Mouse (Mus musculus) hindbrain, postnatal 0 days (tissue): ENCODE results near the gene Cct8. TPM values are rescaled to one million over a fixed set of nuclear protein-coding genes. Genes with fewer than 3 reads are reported as not detected.
A peak's percentile ranks its signal among the peaks of the same experiment; 100 is the strongest.

Experiments
- ATAC-seq: fragments of 200-750 bp; cut with Nextera tagmentation; 2 replicates; pipeline ENCODE4 v1.8.0; 2017; ENCODE audit warnings: mild to moderate bottlenecking, moderate TSS enrichment, moderate library complexity
- DNase-seq: peaks from one replicate; pipeline ENCODE4 v3.0.0-alpha.2; 2015; ENCODE audit warnings: low spot score
- H3K27ac ChIP-seq: fragments of 300-500 bp; sonication (generic); 2 replicates; pipeline ENCODE4 v1.5.1; 2014; ENCODE audit warnings: mild to moderate bottlenecking
- H3K27me3 ChIP-seq: fragments of 300-500 bp; sonication (generic); 2 replicates; pipeline ENCODE4 v1.6.1; 2014; ENCODE audit warnings: low read length, mixed read lengths; ENCODE audit not compliant: insufficient read depth
- H3K36me3 ChIP-seq: fragments of 300-500 bp; sonication (generic); 2 replicates; pipeline ENCODE4 v1.6.1; 2014; ENCODE audit warnings: low read length, mixed read lengths; ENCODE audit not compliant: insufficient read depth
- H3K4me1 ChIP-seq: fragments of 300-500 bp; sonication (generic); 2 replicates; pipeline ENCODE4 v1.6.1; 2014; ENCODE audit warnings: antibody characterized with exemption, low read length, mixed read lengths; ENCODE audit not compliant: insufficient read depth
- H3K4me2 ChIP-seq: fragments of 300-500 bp; sonication (generic); 2 replicates; pipeline ENCODE4 v1.6.1; 2014; ENCODE audit warnings: low read depth, mild to moderate bottlenecking, low read length, moderate library complexity, mixed read lengths
- H3K4me3 ChIP-seq: fragments of 300-500 bp; sonication (generic); 2 replicates; pipeline ENCODE4 v1.5.1; 2014; ENCODE audit warnings: low read length
- H3K9ac ChIP-seq: fragments of 300-500 bp; sonication (generic); replicated peaks from 2 replicates; pipeline ENCODE4 v1.6.1; 2014; ENCODE audit warnings: mild to moderate bottlenecking, low read length, moderate library complexity, mixed read lengths
- H3K9me3 ChIP-seq: fragments of 300-500 bp; sonication (generic); 2 replicates; pipeline ENCODE4 v1.6.1; 2016; ENCODE audit warnings: low read length, mixed read lengths
- CTCF ChIP-seq: IDR thresholded peaks from 2 replicates; pipeline ENCODE4 v1.5.1; 2016; ENCODE audit warnings: antibody characterized with exemption, control low read depth, low read depth
- WGBS: fragments of 180-500 bp; shearing (Covaris S2); extraction: QIAGEN DNeasy Blood & Tissue Kit; methylation state at CpG from one replicate; pipeline ENCODE4 v1.1.7; 2014; 5-methylcytosine and 5-hydroxymethylcytosine counted together
- polyA plus RNA-seq: library from polyadenylated mRNA; unstranded; fragments of >200 nt; fragmentation: Nextera tagmentation; extraction: Ambion mirVana; gene quantifications from 2 replicates; pipeline ENCODE4 v1.2.1, GENCODE M21; 2015
- total RNA-seq: library from RNA; depleted of rRNA; stranded (reverse); fragments of >200 nt; gene quantifications from 2 replicates; pipeline ENCODE4 v1.2.3, GENCODE M21; 2014

Gene Cct8
- total and polyA plus RNA-seq, 2 experiments from 2014 or later, result 91.4 to 343 TPM

- ATAC-seq (no peak), DNase-seq (no peak)
- no peak for TF ChIP-seq CTCF
- Histone ChIP-seq H3K9ac (no peak overlapping the region), H3K4me1 (no peaks in the 10 kb centered on the region), H3K9me3 (no peaks in the 10 kb centered on the region), H3K4me2 (no peak overlapping the region), H3K27me3 (no peaks in the 10 kb centered on the region), H3K4me3 (no peak overlapping the region), H3K27ac (no peak overlapping the region), H3K36me3 (peaks cover 77% of the 10 kb centered on the region)
- WGBS, result 88% methylated on average over 2 of the region's 2 CpGs
Observed at GRCm38 (mm10) chr16:87488605-87489004, 7.1 kb downstream of the Cct8 start.

- Histone ChIP-seq H3K27me3 (no peaks in the 10 kb centered on the region), H3K4me1 (no peaks in the 10 kb centered on the region), H3K9ac (no peak overlapping the region), H3K4me3 (no peak overlapping the region), H3K9me3 (no peaks in the 10 kb centered on the region), H3K36me3 (peaks cover 78% of the 10 kb centered on the region), H3K27ac (no peak overlapping the region), H3K4me2 (no peak overlapping the region)
- ATAC-seq, result no peak
- no peak for DNase-seq
- 94% methylated on average over 5 of the region's 5 CpGs for whole genome bisulfite sequencing
- TF ChIP-seq CTCF, result no peak
Observed at GRCm38 (mm10) chr16:87486739-87487138, 8.9 kb downstream of the Cct8 start.

GRCm38 (mm10) chr16:87484367-87484766 lies 11.3 kb downstream of the Cct8 start:
- no peaks in the 10 kb centered on the region for H3K4me1 ChIP-seq
- DNase-seq (no peak), ATAC-seq (no peak)
- H3K4me3 ChIP-seq, result no peak overlapping the region
- 93% methylated on average over 5 of the region's 5 CpGs for WGBS
- TF ChIP-seq CTCF, result no peak
- H3K36me3 ChIP-seq, result peaks cover 62% of the 10 kb centered on the region
- H3K27me3 ChIP-seq, result no peaks in the 10 kb centered on the region
- H3K27ac ChIP-seq, result no peak overlapping the region
- H3K9ac ChIP-seq, result no peak overlapping the region
- H3K4me2 ChIP-seq, result no peak overlapping the region
- no peaks in the 10 kb centered on the region for H3K9me3 ChIP-seq

- Histone ChIP-seq H3K27me3 (no peaks in the 10 kb centered on the region), H3K36me3 (peaks cover 60% of the 10 kb centered on the region), H3K9ac (no peak overlapping the region), H3K4me3 (no peak overlapping the region), H3K4me2 (no peak overlapping the region), H3K9me3 (no peaks in the 10 kb centered on the region), H3K4me1 (no peaks in the 10 kb centered on the region), H3K27ac (no peak overlapping the region)
- WGBS, result 86% methylated on average over 4 of the region's 4 CpGs
- DNase-seq, result no peak
- TF ChIP-seq CTCF, result no peak
- no peak for ATAC-seq
Observed at GRCm38 (mm10) chr16:87470579-87470978, 25.1 kb downstream of the Cct8 start.

GRCm38 (mm10) chr16:87458752-87459151 lies 36.9 kb downstream of the Cct8 start:
- ATAC-seq (no peak), DNase-seq (no peak)
- no peak for TF ChIP-seq CTCF
- Histone ChIP-seq H3K36me3 (peaks cover 18% of the 10 kb centered on the region; the same call in 1 of the 2 replicates), H3K27ac (no peak overlapping the region), H3K4me3 (no peak overlapping the region), H3K9me3 (no peaks in the 10 kb centered on the region), H3K4me1 (peaks cover 7% of the 10 kb centered on the region), H3K27me3 (no peaks in the 10 kb centered on the region), H3K4me2 (no peak overlapping the region), H3K9ac (no peak overlapping the region)
- 98% methylated on average over 3 of the region's 3 CpGs for WGBS

- ATAC-seq, result peak; percentile 77; the same call in 1 of the 2 replicates
- Histone ChIP-seq H3K9ac (peak overlapping the region; percentile 82), H3K27ac (peak overlapping the region; percentile 91), H3K9me3 (no peaks in the 10 kb centered on the region), H3K36me3 (no peaks in the 10 kb centered on the region; the same call in 1 of the 2 replicates), H3K4me2 (peak overlapping the region; percentile 94), H3K4me3 (peak overlapping the region; percentile 97), H3K27me3 (no peaks in the 10 kb centered on the region), H3K4me1 (peaks cover 7% of the 10 kb centered on the region)
- no peak for TF ChIP-seq CTCF
- WGBS, result under 1% methylated on average over 35 of the region's 38 CpGs
- DNase-seq, result peak; percentile 28
Observed at GRCm38 (mm10) chr16:87455180-87455611, 40.5 kb downstream of the Cct8 start.

GRCm38 (mm10) chr16:87454419-87455179 lies 41.1 kb downstream of the Cct8 start, which contains the start of gene Usp16:
Gene Usp16 (plus strand): TSS chr16:87454703.
- H3K9me3 ChIP-seq, result no peaks in the 10 kb centered on the region
- WGBS, result 9% methylated on average over 42 of the region's 45 CpGs
- ATAC-seq, result peak; percentile 98

More at GRCm38 (mm10) chr16:87454419-87455179, 41.1 kb downstream of the Cct8 start, which contains the start of gene Usp16:
- H3K4me3 ChIP-seq, result peak within 1 kb of the TSS; percentile 97
- TF ChIP-seq CTCF, result no peak
- H3K4me1 ChIP-seq, result peaks cover 7% of the 10 kb centered on the region
- peak within 1 kb of the TSS; percentile 91 for H3K27ac ChIP-seq
- peak; percentile 96 for DNase-seq
- H3K9ac ChIP-seq, result peak within 1 kb of the TSS; percentile 82
- no peaks in the 10 kb centered on the region; the same call in 1 of the 2 replicates for H3K36me3 ChIP-seq
- H3K27me3 ChIP-seq, result no peaks in the 10 kb centered on the region
- H3K4me2 ChIP-seq, result peak within 1 kb of the TSS; percentile 94
